Mouse (Mus musculus) C2C12 (cell line): ENCODE data around the gene Capn2.

ENCODE experiments used
- CTCF ChIP-seq: IDR thresholded peaks from one replicate; pipeline ENCODE4 v1.5.1; 2011; ENCODE audit not compliant: control insufficient read depth, insufficient read depth, insufficient read length
- FOSL1 ChIP-seq: IDR thresholded peaks from one replicate; pipeline ENCODE4 v1.8.0; 2011; ENCODE audit warnings: mild to moderate bottlenecking, low read length; ENCODE audit not compliant: poor library complexity, insufficient read depth, severe bottlenecking
- MAX ChIP-seq: IDR thresholded peaks from one replicate; pipeline ENCODE4 v1.6.1; 2011; ENCODE audit warnings: mild to moderate bottlenecking, control low read depth
- MYOD1 ChIP-seq: IDR thresholded peaks from one replicate; pipeline ENCODE4 v1.6.1; 2011; ENCODE audit warnings: low read depth; ENCODE audit not compliant: control insufficient read depth, insufficient read length
- USF1 ChIP-seq: IDR thresholded peaks from one replicate; pipeline ENCODE4 v1.6.1; 2011; ENCODE audit warnings: low read depth, mild to moderate bottlenecking, control low read depth, moderate library complexity

- TF ChIP-seq CTCF (no peak), MYOD1 (no peak), FOSL1 (no peak), USF1 (no peak), MAX (no peak)
Measured at GRCm38 (mm10) chr1:182452473-182452872, 64.9 kb downstream of the Capn2 start.
